Mouse (Mus musculus) lung, postnatal 36 days (tissue): ENCODE results near the gene She.
"Not testable (repeated sequence)": the region's sequence is repeated elsewhere in the genome, so short reads cannot be mapped to it uniquely, and the experiment has no call there.

Experiments
- DNase-seq: peaks from one replicate; pipeline ENCODE4 v3.0.0; 2022; ENCODE audit warnings: mixed read lengths

The She gene

GRCm38 (mm10) chr3:89818605-89819004, 12.6 kb upstream of the She start:
- no peak for DNase-seq

DNA sequence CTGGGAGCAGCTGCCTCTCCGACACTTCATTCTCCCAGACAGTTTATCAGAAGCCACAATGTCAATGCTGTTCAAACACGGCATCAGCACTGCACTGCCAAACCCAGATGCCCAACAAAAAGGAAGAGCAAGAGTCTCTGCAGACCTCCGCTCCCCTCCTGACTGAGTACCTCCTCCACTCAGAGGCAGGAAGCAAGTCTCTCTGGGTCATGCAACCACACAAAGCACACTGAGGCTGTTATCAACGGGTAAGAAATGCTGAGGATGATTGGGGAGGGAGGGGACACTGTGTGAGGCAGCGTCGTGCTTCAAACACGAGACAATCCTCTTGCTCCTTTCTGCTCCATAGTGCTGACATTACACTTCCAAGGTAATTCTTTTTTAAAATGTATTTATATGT, 11.3 kb upstream of the She start:
- no peak for DNase-seq

DNA sequence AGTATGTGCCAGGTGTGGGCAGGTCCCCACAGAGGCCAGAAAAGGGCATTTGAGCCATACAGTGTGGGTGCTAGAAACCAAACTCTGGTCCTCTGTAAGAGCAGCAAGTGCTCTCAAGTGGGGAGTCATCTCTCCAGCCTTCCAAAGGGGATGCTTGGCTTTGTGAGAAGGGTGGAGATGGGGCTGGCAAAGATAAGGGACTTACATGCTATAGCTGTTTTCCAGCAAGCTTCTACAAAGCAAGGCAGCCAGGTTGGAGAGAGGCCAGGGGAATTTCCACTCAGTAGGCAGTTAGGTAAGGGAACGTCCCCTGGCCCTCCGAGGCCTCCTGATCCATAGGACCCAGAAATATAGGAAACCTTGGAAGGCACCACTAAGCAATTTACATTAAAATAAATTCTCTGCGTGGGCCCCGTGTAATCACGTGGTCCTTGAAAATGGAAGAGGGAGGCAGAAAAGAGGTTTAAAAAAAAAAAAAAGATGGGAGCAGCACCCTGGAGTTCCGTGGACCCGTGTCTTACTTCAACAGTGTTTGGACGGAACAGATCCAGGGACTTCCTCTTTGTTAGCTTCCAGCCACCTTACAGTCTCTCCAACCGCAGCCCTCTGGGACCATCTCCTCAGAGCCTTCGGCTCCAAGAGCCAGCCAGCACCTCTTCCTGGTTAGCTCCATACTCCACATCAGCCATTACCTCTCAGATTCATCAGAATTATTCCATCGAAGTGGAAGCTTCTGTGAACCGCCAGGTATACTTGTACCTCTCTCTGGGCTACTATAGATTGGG, 10.7 kb upstream of the She start:
- no peak for DNase-seq

- DNase-seq: no peak
Measured at GRCm38 (mm10) chr3:89821096-89821513, 10.1 kb upstream of the She start.

DNA sequence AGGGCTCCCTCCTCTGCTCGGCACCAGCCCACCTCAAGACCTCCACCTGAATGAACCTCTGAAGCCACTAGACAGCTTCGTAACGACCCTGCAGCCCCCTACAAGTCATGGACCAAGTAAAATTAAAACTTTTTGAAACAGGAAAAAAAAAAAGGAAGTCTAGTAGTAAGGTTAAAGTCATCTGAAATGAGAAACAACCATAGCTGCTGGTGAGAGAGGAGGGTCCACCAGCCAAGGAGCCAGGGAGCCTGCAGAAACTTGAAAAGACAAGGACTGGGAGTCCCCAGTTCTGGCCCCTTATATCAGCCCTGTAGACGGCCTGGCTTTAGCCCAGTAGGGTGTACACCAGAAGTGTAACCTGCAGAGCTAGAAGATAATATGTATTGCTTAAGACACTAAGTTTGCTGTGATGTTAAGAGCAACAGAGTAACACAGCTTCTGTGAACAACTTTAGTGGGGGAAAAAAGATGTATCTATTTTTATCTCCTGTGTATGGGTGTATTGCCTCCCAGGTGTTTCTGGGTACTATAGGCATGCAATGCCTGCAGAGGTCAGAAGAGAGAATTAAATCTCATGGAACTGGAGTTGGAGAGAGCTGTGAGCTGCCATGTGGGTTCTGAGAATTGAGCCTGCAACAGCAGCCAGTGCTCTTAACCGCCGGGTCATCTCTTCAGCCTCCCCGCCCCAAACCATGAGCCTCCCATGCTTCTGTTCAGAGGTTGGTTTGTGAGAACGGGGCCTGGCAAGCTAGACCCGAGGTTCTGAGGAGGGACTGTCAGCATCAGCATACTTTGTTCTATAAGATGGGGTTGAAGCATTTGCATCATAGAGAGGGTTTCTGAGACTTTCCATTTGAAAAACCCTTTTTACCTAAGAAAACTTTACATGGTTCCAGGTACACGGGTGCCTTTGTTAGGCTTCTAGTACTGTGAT, 9.4 kb upstream of the She start:
- DNase-seq: no peak

GRCm38 (mm10) chr3:89823594-89823993, 7.6 kb upstream of the She start:
- no peak for DNase-seq

DNA sequence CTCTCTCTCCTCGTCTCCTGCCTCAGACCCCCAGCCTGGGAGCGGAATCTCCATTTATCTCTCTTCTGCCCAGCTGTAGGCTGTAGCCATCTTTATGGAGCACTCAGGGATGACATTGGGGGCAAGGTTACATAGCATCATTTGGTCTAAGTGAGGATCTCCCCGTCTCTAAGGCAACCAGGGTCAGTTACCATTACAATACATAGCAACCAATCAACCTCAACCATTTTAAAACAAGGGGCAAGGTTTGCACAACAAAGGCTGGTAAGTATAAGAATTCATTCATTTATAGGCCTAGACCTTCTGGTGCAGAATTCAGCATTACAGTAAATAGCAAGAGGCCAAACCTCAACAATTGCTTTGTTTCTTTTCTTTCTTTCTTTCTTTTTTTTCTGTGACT, 4.9 kb upstream of the She start:
- no peak for DNase-seq

- DNase-seq: peak; percentile 77
Measured at GRCm38 (mm10) chr3:89835362-89835761, 4.2 kb downstream of the She start.

DNA sequence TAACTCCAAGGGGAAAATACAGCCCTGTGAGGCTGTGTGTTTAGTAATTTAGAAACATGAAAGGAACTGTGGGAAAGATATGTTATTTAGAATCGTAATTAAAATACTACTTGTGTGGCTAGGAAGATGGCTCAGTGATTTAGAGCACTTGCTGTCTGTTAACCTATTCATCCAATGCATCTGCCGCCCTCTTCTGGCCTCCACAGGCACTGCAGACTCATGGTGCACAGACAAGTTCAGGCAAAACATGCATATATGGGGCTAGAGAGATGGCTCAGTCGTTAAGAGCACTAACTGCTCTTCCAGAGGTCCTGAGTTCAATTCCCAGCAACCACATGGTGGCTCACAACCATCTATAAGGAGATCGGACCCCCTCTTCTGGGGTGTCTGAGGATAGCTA, 11.1 kb downstream of the She start:
- peak; percentile 70 for DNase-seq

DNA sequence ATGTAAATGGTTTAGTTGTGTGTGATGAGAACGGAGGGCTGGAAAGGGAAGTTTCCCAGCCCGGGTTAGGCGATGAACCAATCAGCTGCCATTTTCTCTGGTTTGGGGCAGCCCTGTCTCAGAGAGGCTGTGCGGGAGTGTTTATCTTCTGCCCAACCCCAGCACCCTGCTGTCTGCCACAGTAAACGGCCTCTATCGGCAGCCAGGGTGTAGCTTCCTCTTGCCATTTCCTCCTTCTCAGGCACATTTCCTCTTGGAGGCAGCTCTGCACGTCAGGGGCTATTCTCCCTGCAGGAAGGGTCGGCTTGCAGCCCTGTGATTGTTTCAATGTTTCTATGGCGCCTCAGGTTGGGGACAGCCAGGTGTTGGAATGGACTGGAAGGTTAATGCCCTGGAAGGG, 12.0 kb downstream of the She start:
- DNase-seq: peak; percentile 84

DNA sequence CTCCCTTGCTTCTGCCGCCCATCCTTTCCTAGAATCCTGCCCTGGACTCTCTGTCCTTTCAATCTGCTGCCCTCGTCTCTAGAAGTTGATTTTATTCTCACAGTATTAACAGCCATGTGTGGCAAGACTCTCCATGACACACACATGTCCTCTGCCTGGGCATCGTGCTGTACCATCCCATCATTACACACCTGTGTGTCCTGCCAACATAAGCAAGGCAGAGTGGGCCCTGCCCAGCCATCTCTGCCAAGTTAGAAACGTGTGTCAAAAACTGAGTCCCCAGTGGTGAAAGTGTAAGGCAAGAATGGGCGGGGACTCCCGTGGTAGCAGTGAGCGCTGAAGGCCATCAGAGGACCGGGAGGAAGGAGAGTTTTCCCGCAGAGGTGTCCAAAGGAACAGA, 14.6 kb downstream of the She start:
- DNase-seq: no peak

GRCm38 (mm10) chr3:89847126-89847525, 16.0 kb downstream of the She start:
- DNase-seq: no peak

GRCm38 (mm10) chr3:89847596-89847995, 16.4 kb downstream of the She start:
- DNase-seq: peak; percentile 73

- DNase-seq: no peak
Measured at GRCm38 (mm10) chr3:89848083-89848482, 16.9 kb downstream of the She start.

- DNase-seq: peak; percentile 92
Measured at GRCm38 (mm10) chr3:89853752-89854151, 22.6 kb downstream of the She start.

- peak; percentile 37 for DNase-seq
Measured at GRCm38 (mm10) chr3:89857353-89857752, 26.2 kb downstream of the She start.

DNA sequence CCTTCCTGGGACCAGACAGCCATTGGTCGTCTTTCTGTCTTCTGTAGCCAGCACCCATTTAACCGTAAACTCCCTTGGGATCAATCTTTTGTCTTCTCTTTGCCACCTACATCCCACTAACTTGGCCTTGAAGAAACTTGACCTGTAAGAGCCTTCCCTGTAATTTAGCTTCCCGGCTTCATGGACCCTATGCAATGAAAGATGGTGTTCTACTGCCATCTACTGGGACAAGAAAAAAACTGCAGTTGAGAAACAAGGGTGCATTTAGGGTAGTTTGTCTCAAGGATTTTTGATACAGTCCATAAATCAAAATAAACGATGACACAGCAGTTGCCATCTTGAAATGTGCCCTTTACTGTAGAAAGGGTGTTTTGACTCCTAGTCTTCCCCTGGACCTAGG, 27.0 kb downstream of the She start:
- peak; percentile 39 for DNase-seq

DNA sequence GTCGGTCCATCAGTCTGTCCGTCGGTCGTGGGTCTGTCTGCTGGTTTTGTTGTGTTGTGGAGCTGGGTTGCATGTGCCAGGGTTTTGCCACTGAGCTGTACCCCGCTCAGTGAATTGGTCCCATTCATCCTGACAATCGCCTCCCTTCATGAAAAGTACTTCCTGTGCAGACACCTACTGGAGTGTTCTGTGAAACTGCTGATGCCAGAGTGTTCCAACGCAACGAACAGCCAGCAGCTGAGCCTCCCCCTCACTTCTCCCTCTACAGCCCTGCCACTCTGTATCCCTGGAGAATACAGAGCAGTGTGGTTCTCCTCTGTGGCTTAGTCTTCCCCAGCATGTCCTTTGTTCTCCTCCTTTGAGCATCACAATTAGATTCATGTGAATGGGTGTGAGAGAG, 27.7 kb downstream of the She start:
- DNase-seq: no peak

- no peak for DNase-seq
Measured at GRCm38 (mm10) chr3:89859936-89860335, 28.8 kb downstream of the She start.

DNA sequence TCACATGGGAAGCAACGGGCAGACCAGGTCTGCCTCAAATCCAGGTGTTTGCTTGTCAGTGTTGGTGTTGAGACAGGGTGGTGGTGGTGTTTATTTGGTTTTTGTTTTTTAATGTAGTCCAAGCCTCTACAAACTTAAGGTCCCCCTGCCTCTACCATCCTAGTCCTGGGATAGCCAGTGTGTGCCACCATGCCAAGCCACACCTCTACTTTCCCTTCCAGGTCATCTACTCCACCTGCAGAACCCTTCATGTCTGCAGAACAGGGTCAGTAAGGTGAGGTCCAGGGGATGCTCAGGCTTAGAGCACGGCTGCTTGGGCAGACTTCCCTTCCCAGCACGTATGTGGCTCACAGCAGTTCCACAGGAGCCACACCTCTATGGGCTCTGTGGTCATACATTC, 29.2 kb downstream of the She start:
- DNase-seq: no peak

DNA sequence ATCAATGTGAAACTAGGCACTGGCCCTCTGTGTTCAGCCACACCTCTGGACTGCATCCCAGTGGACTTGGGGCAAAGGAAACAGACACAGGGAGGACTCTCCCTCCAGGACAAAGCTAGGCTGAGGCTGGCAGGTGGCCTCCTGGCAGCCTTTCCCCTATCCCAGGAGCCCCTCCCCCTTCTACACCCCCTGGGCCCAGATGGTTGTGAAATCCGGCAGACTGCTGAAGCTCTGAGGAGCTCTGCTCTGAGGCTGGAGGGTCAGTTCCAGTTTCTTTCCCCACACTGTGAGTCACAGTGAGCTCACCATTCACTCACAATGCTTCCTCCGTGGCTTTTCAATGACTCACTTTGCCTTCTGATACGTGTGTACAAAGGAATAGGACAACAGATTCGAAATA, 29.9 kb downstream of the She start:
- DNase-seq: peak; percentile 75

GRCm38 (mm10) chr3:89862182-89862761, 31.1 kb downstream of the She start:
- no peak for DNase-seq

DNA sequence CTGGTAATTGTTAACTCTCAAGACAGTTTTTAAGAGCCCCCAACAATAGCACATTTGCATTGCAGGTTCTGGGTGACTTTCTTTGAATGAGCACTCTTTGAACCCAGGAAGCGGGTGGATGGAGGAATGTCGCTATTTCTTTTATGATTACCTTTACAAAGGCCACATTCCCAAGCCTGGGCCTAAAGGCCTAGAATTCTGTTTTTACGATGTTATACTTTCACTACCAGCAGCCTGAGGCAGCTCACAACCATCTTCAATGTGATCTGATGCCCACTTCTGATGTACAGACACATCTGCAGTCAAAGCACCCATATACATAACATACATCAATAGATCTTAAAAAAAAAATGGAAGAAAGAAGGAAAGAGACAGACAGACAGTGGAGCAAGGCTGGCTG, 32.1 kb downstream of the She start:
- DNase-seq: not testable (repeated sequence)
